Mouse (Mus musculus) gastrocnemius, postnatal 4 days (tissue): ENCODE measurements around the gene Clcn6. TPM values are rescaled to one million over a fixed set of nuclear protein-coding genes. Genes with fewer than 3 reads are reported as not detected.

ENCODE experiments used
- DNase-seq, 2 experiments: peaks; one replicate each; pipeline ENCODE4 v3.0.0; 2021 to 2022; ENCODE audit warnings: low spot score in 2 of 2, mixed read lengths in 2 of 2
- total RNA-seq, 2 experiments: library from RNA; stranded (reverse); gene quantifications; 2 replicates each; pipeline ENCODE4 v1.2.3; 2021

Clcn6 gene
- total RNA-seq, 2 experiments from 2014 or later: 13.6 to 14.4 TPM

DNA sequence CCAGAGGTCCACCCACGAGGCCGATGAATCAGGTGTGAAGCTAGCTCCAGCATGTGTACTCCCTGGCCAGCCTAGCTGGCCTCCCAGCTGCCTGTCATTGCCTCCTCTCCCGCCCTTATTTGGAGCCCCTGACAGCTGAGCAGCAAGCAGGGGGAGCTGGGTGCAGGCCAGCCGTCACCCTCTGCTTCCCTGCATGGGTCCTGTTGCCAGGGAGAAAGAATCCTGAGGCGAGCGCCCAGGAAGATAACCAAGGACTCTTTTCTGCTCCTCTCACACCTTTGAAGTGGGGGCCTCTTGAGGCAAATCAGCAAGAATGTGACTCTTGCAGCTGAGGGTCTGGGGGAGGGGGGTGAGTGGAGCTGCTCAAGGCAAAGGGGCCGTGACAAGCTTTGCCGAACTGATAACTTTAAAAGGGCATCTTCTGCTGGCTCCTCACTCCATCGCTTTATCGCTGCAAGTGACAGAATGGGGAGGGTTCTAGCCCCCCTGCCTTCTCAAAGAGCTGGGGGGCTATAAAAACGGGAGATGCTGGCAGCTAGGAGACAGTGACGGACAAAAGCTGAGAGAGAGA lies 38.3 kb downstream of the Clcn6 start, which contains the start of gene Nppa:
Gene Nppa (plus strand): TSS at position 521 of the 571 bp plus-strand sequence.
- DNase-seq: no peak

DNA sequence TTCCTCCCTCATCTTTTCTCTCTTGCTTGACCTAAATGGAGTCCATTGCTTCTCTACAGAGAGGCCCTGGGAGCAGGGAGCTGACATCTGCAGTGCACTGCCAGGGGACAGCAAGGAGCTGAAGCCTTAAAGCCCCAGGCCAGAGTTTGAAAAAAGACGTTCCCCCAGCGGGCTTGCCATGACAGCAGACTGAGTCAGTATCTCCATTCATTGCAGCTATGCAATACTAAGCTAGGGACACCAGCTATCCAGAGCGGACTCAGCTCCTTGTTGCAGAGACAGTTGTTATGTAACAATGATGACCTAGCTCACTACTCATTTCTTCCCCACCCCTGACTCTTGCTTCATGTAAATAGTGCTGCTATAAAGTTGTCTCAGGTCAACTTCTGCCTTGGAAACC lies 43.3 kb downstream of the Clcn6 start:
- DNase-seq: no peak

DNA sequence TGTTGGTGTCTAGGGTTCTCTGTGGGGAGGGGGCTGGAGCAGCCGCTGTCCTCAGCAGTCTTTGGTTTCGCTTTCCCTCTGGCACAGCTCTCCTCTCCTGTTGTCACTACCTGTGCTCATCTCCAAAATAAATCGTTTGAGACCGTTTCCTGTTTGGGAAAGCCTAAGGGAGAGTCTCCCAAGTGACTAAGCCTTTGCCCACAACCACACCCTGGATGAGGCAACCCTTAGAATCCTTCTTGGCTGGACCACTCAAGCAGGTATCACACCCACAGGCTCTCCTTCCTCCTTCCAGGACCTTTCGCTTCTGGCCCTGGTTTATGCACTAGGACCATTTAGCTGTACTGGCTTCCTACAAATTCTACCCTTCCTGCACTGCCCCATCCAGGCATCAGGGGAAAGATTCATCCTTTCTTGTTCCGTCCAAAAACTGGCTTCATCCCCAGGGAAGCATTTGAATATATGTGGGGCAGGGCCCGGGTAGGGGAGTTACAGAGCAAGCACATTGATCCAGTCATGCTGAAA lies 45.0 kb downstream of the Clcn6 start:
- DNase-seq: no peak

DNA sequence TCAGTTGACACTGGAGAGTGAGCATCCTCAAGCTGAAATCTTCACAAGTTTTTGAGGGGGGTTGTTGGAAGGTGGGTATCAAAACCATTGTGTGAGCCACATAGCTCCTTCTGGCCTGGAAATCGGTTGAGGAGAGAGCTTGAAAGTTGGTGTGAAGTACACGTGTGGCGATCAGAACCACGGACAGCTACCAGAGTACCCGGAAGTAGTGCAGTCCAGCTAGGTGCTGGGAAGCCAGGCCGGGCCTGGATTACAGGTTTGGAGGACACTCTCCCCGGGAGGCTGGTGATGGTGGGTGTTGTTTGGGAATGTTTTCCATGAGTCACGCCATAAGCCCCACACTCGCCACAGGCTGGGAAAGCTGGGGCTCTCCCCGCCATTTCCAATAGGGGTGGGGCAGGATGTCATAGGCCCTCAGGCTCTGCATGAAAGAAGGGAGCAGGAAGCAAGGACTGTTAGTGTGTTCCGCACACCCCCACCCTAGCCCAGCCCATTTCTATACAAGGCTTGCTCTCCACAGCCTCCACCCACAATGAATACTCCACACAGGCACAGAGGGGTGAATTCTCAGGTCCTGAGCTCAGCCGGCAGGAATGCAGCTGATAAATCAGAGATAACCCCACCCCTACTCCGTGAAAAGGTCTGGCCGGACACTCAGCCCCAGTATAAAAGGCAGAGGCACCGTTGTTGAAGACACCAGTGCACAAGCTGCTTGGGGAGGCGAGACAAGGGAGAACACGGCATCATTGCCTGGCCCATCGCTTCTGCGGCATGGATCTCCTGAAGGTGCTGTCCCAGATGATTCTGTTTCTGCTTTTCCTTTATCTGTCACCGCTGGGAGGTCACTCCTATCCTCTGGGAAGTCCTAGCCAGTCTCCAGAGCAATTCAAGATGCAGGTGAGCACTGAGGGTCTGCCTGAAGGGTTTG lies 53.2 kb downstream of the Clcn6 start, which contains the start of gene Nppb:
Gene Nppb (plus strand): TSS at position 584 of the 928 bp plus-strand sequence.
- peak in 1 of 2 experiments; percentile 39 for DNase-seq

DNA sequence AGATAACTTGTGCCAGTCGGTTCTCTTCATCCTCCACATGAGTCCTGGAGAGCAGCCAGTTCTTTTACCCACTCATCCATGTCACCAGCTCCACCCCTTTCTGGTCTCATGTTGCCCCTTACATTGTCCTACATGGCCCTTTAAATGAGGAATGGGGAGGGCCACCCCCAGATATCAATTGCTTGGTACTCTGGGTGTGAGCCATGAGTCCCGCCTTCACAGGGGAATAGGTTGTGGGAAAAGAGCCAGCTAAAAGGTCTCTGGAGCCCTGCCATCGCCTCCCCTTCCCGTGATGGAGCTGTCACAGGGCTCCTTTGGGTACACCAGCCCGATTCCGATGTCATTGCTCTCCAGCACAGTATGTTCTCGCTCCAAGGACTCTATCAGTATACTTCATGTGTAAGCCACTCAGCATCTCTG lies 59.2 kb downstream of the Clcn6 start:
- DNase-seq: no peak

DNA sequence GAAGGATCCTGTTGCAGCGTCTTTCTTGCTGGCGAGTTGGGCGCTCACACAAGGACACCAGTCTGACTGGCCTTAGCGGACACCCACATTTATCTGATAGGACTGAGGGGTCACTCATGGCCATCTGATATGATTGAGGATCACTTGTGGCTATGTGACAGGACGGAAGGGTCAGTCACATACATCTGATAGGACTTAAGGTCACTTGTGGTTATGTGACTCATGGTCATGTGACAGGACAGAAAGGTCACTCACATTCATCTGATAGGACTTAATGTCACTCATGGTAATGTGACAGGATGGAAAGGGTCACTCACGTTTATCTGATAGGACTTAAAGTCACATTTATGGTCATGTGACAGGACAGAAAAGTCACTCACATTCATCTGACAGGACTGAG lies 60.2 kb downstream of the Clcn6 start:
- DNase-seq: no peak

DNA sequence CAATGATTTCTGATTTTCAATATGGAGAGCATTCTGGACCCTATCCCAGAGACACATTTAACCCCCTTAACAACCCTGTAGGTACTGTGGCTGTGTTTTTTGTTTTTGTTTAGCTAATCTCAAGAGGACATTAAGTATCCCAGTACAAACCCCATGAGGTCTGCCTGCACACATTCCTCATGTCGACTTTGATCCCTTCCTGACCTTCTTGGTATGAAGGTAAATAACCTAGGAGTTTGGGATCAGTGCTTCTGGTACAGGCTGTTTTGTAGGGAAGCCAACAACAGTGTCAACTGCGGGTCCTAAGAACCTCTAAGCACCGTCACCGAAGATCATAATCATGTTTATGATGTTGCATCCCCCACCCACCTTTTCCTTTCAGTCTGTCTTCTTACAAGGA lies 60.9 kb downstream of the Clcn6 start:
- DNase-seq: no peak

DNA sequence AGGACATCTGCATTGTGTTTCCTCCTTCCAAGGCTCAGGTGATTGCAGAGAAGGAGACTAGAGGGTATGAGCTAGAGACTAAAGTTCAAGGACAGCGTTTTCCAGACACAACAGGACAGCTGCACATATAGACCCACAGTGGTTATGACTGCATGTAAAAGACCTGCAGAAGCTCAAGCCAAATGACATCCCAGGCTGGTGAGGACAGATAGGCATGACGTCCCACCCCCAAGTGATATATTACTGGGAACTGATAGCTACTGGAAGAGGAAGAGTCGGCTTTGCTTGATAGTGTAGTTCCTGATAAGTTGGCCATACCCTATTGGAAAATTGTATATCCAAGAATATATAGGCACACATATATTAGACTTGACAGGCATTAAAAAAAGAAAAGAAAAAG lies 62.4 kb downstream of the Clcn6 start:
- DNase-seq: no peak

DNA sequence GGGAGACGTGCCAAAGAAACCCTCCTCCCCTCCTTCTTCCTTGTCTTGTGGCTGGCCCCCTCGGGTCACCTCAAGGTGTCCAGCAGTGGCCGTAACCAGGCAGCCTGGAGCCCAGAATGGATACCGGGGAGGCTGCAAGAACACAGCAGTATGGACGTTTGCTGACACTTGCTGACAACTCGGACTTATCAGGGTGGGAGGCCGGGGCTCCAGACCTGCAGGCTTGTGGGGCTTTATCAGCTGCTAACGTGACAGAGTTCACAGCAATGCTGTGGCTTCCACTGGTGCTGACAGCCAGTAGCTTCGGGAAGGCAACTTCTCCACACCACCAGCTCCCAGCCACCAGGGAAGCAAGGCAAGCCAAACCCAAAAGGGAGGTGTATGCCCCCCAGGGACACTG lies 69.3 kb downstream of the Clcn6 start:
- DNase-seq: no peak

DNA sequence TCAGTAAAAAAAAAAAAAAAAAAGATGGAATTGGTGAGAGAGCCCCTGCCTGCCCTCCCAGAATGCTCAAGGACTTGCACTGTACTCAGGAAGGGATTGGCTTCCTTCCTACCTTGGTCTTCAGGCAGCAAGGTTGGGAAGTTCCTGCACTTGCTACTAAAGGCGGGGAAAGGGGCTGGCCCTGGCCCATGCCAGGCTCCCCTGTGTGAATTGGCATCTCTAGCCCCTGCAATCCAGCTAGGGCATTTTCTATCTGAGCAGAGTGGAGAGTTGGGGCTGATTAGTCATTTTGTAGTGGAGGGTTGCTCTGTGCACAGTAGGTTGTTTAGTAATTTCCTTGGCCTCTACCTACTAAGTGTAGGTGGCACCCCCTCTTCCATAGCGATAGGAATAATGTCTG lies 69.8 kb downstream of the Clcn6 start:
- no peak for DNase-seq

DNA sequence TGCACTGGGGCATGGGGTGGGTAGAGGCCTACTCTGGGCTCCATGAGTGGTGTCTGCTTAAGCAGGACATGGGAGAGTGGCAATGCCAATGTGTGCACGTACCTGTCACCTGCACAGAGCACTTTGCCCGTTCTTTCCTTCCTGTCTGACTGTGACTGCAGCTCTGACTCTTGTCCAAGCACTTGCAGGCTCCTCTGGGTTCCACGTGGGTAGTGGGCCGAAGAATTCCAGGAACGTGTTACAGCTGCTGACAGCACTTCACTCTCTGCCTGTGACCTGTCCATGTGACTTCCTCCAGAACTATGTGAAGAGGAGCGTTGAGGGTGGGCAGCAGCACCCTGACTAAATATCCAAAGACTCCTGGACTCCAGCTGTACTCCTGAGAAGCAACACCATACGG lies 72.9 kb downstream of the Clcn6 start:
- DNase-seq: no peak

DNA sequence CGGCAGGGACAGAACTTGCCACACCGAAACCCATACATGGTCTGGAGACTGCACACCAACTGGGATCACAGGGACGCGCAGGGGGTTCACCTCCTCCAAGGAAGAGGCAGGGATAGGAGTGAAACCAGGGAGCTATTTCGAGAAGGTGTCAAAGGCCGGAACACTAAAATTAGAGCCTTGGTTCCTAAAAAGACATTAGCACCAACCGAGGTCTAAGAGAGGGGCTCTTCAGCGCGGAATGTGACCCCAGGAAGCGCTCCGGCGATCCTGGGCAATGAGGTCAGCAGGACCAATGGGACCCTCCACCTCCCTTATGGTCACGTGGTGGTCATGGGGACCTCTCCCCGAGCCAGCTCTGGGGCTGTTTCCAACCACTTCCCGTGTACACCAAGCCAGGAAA lies 75.0 kb downstream of the Clcn6 start:
- DNase-seq: no peak

DNA sequence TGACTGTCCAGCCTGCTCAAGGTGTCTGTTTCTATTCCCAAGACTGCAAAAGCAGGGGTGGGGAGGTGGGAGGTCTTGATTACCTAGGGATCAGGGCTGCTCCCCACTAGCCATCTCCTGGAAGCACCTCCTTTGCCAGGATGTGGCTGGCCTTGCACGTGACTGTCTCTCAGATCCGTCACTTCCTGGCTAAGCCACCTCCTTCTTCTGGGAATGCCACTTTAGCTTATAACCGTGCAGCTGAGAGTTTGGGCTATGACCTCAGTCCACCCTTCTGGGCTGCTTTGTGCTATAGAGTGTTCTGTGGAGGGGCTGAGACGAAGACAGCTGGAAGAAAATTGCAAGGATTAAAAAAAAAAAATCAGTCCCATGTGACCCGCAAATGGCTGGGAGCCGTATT lies 75.8 kb downstream of the Clcn6 start:
- DNase-seq: no peak

DNA sequence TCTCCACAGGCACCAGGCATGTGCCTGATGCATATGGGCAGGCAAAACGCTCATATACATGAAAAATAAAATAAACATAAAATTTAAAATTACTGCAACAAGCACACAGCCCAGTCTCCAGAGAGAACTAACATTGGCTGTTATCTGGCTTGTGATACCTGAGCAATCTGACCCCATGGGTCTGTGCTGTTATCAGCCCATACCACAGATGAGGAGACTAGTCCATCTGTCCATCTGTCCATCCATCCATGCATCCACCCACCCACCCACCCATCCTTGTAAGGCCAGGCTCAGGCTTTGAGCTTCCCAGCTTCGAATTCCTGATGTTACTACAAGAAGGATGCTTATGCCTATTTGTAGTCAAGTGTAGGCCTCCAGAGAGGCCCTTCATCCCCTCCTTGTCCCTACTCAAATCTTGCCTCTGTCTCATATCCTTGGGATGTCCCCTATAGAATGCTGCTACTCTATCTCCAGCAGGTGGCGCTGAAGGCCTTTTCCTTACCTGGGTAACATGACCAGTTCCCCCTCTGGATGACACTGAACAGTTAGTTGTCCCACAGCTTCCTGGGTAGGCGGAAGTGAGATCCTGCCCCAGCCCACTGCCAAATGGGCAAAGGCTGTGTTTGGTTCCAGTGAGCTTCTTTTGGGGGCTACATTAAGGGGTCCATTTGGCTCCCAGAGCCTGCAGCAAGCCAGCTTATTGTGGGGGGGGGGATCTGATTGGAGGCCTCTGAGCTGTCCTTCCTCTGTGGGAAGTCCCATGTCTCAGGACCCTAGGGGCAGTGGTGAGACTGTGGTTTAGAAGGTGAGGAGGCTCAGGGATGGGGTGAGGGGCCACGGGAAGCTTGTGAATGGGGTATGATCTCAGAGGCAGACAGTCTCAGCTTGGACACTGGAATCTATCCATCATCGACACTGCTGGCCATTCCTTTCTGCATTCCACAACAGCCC lies 78.5 kb downstream of the Clcn6 start:
- DNase-seq: peak in 1 of 2 experiments; percentile 58

DNA sequence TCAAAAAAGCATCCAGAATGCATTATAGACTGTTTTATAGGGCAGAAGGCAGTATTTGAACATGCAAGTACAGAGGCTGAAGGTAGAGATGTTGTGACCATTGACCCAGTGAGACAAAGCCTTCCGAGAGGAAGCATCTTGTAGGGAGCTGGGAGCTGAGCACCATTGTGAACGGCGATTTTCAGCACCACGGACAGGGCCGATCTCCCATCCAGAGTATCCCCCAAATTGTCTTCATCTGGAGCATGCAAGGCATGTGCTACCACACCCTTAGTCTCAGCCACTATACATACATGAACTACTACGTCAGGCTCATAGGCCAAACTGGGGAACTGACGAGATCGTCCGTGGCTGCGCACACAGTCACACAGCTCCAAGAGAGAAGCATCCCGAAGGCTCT lies 81.5 kb downstream of the Clcn6 start:
- no peak for DNase-seq

Other genes with a start within 250 kb of the Clcn6 start
- gene Zfp984, start 229.0 kb downstream of the Clcn6 start, total RNA-seq: 1 to 10 TPM; 2.5 to 3.2 TPM
- gene Zfp933, start 190.5 kb downstream of the Clcn6 start, total RNA-seq: 1 to 10 TPM; 9.0 to 9.7 TPM
- gene Miip, start 170.0 kb downstream of the Clcn6 start, total RNA-seq: 10 to 100 TPM in 1 of 2 experiments, 1 to 10 TPM in 1; 9.9 to 12.4 TPM
- 1 to 10 TPM; 6.3 to 6.4 TPM for gene Fv1, start 169.8 kb downstream of the Clcn6 start, total RNA-seq
- 100 to 1,000 TPM; 200 to 231 TPM for gene Mfn2, start 134.1 kb downstream of the Clcn6 start, total RNA-seq
- 10 to 100 TPM; 52.7 to 63.2 TPM for gene Plod1, start 102.1 kb downstream of the Clcn6 start, total RNA-seq
- 10 to 100 TPM; 37.7 to 37.8 TPM for gene 2510039O18Rik, start 97.9 kb downstream of the Clcn6 start, total RNA-seq
- gene Nppb, start 53.0 kb downstream of the Clcn6 start, total RNA-seq: not detected
- not detected for gene Nppa, start 38.1 kb downstream of the Clcn6 start, total RNA-seq
- gene Mthfr, start 256 bp upstream of the Clcn6 start, total RNA-seq: 10 to 100 TPM; 30.2 to 32.2 TPM
- 10 to 100 TPM; 20.5 to 22.7 TPM for gene Agtrap, start 49.2 kb upstream of the Clcn6 start, total RNA-seq
- gene Mad2l2, start 91.6 kb upstream of the Clcn6 start, total RNA-seq: 10 to 100 TPM; 19.0 to 20.4 TPM
- under 1 TPM; 0.39 to 0.44 TPM for gene Draxin, start 91.9 kb upstream of the Clcn6 start, total RNA-seq
- gene Fbxo6, start 113.3 kb upstream of the Clcn6 start, total RNA-seq: 10 to 100 TPM; 19.2 to 21.4 TPM
- 1 to 10 TPM in 1 of 2 experiments, under 1 TPM in 1; 0.91 to 1.3 TPM for gene Fbxo44, start 121.7 kb upstream of the Clcn6 start, total RNA-seq
- not detected for gene Fbxo2, start 121.8 kb upstream of the Clcn6 start, total RNA-seq
- gene Disp3, start 249.1 kb upstream of the Clcn6 start, total RNA-seq: under 1 TPM; 0.26 to 0.27 TPM